Mouse (Mus musculus): ENCODE data around the gene Donson. TPM values are rescaled to one million over a fixed set of nuclear protein-coding genes. Genes with fewer than 3 reads are reported as not detected.
"Not testable (repeated sequence)": the region's sequence is repeated elsewhere in the genome, so short reads cannot be mapped to it uniquely, and the experiment has no call there.

The Donson gene
- total and polyA plus RNA-seq, 3 experiments, result 4.6 to 5.6 (median 5.3) TPM

GRCm38 (mm10) chr16:91688023-91688618, 449 bp downstream of the Donson start:
- no peak for DNase-seq

GRCm38 (mm10) chr16:91686369-91686768, 2.2 kb downstream of the Donson start:
- DNase-seq, result no peak

- DNase-seq, result no peak
Measured at GRCm38 (mm10) chr16:91685526-91685925, 3.0 kb downstream of the Donson start.

- DNase-seq, result no peak
Measured at GRCm38 (mm10) chr16:91680656-91681055, 7.9 kb downstream of the Donson start.

- DNase-seq, result no peak
Measured at GRCm38 (mm10) chr16:91678147-91678911, 10.2 kb downstream of the Donson start.

GRCm38 (mm10) chr16:91674500-91674899, 14.1 kb downstream of the Donson start:
- no peak for DNase-seq

GRCm38 (mm10) chr16:91663795-91664194, 24.8 kb downstream of the Donson start:
- no peak for DNase-seq

GRCm38 (mm10) chr16:91662336-91662735, 26.2 kb downstream of the Donson start:
- DNase-seq, result no peak

GRCm38 (mm10) chr16:91661397-91661796, 27.2 kb downstream of the Donson start:
- no peak for DNase-seq

GRCm38 (mm10) chr16:91659798-91660197, 28.8 kb downstream of the Donson start:
- DNase-seq, result no peak

- no peak for DNase-seq
Measured at GRCm38 (mm10) chr16:91658471-91658870, 30.1 kb downstream of the Donson start.

- DNase-seq, result no peak
Measured at GRCm38 (mm10) chr16:91657285-91657684, 31.3 kb downstream of the Donson start.

- DNase-seq, result no peak
Measured at GRCm38 (mm10) chr16:91655285-91655684, 33.3 kb downstream of the Donson start.

- no peak for DNase-seq
Measured at GRCm38 (mm10) chr16:91652191-91652590, 36.4 kb downstream of the Donson start.

- no peak for DNase-seq
Measured at GRCm38 (mm10) chr16:91649781-91650180, 38.8 kb downstream of the Donson start.

- peak; percentile 56 for DNase-seq
Measured at GRCm38 (mm10) chr16:91649246-91649645, 39.3 kb downstream of the Donson start.

GRCm38 (mm10) chr16:91648220-91648550, 40.4 kb downstream of the Donson start:
- peak; percentile 92 for DNase-seq

GRCm38 (mm10) chr16:91647461-91648219, 40.9 kb downstream of the Donson start, which contains the start of gene Son:
Gene Son (plus strand): TSS chr16:91647506.
- peak; percentile 97 for DNase-seq

GRCm38 (mm10) chr16:91646681-91647419, 41.7 kb downstream of the Donson start, which contains the start of gene Gart:
Gene Gart (minus strand): TSS chr16:91646952.
- DNase-seq, result peak; percentile 98

- DNase-seq, result no peak
Measured at GRCm38 (mm10) chr16:91645995-91646602, 42.5 kb downstream of the Donson start.

- DNase-seq, result not testable (repeated sequence)
Measured at GRCm38 (mm10) chr16:91645420-91645819, 43.1 kb downstream of the Donson start.

- DNase-seq, result no peak
Measured at GRCm38 (mm10) chr16:91644901-91645300, 43.7 kb downstream of the Donson start.
